Mouse (Mus musculus): ENCODE measurements at regions not wholly inside any gene's neighbourhood (a gene's known extent, or its start where the extent isn't known, plus 50 kb on each side); places are given as distances from the start of the nearest gene placed in this dataset.

GRCm38 (mm10) chr4:125413833-125414719, 76.4 kb upstream of the Grik3 start:
- H3K36me3 ChIP-seq (ENCODE audit: control insufficient read depth, insufficient read depth, low read length), result no peaks in the 10 kb centered on the region
- H3K4me1 ChIP-seq (ENCODE audit: control insufficient read depth, insufficient read depth, low read length), result peaks cover 5% of the 10 kb centered on the region
- no peak overlapping the region for H3K27ac ChIP-seq (ENCODE audit: low read depth, low read length)
- no peaks in the 10 kb centered on the region for H3K27me3 ChIP-seq (ENCODE audit: control insufficient read depth, insufficient read depth, low read length)
- no peak overlapping the region for H3K4me2 ChIP-seq (ENCODE audit: low read depth, low read length)
- no peak overlapping the region for H3K4me3 ChIP-seq (ENCODE audit: low read depth, low read length)
- 70% methylated on average over 7 of the region's 7 CpGs for WGBS
- no peaks in the 10 kb centered on the region for H3K9me3 ChIP-seq (ENCODE audit: control insufficient read depth, low read length)
- ATAC-seq (ENCODE audit: low read depth), result peak; percentile 71
- H3K9ac ChIP-seq (replicated peaks; ENCODE audit: low read depth, low read length), result no peak overlapping the region

GRCm38 (mm10) chr4:125410736-125411441, 79.6 kb upstream of the Grik3 start:
- peaks cover 17% of the 10 kb centered on the region for H3K4me1 ChIP-seq (ENCODE audit: control insufficient read depth, insufficient read depth, low read length)
- no peaks in the 10 kb centered on the region for H3K36me3 ChIP-seq (ENCODE audit: control insufficient read depth, insufficient read depth, low read length)
- no peak overlapping the region for H3K4me3 ChIP-seq (ENCODE audit: low read depth, low read length)
- H3K9ac ChIP-seq (replicated peaks; ENCODE audit: low read depth, low read length), result no peak overlapping the region
- H3K27ac ChIP-seq (ENCODE audit: low read depth, low read length), result no peak overlapping the region
- no peak for ATAC-seq (ENCODE audit: low read depth)
- H3K4me2 ChIP-seq (ENCODE audit: low read depth, low read length), result no peak overlapping the region
- no peaks in the 10 kb centered on the region for H3K27me3 ChIP-seq (ENCODE audit: control insufficient read depth, insufficient read depth, low read length)
- H3K9me3 ChIP-seq (ENCODE audit: control insufficient read depth, low read length), result no peaks in the 10 kb centered on the region
- WGBS, result 31% methylated on average over 8 of the region's 8 CpGs

GRCm38 (mm10) chr4:125399376-125400112, 91.0 kb upstream of the Grik3 start:
- H3K27me3 ChIP-seq (ENCODE audit: control insufficient read depth, insufficient read depth, low read length), result no peaks in the 10 kb centered on the region
- no peak overlapping the region for H3K27ac ChIP-seq (ENCODE audit: low read depth, low read length)
- no peak for ATAC-seq (ENCODE audit: low read depth)
- H3K36me3 ChIP-seq (ENCODE audit: control insufficient read depth, insufficient read depth, low read length), result no peaks in the 10 kb centered on the region
- no peak overlapping the region for H3K4me3 ChIP-seq (ENCODE audit: low read depth, low read length)
- H3K9ac ChIP-seq (replicated peaks; ENCODE audit: low read depth, low read length), result no peak overlapping the region
- 84% methylated on average over 13 of the region's 13 CpGs for WGBS
- no peaks in the 10 kb centered on the region for H3K9me3 ChIP-seq (ENCODE audit: control insufficient read depth, low read length)
- 0 out of 2 replicates have a peak, but pooled peaks cover 2% of the 10 kb centered on the region for H3K4me1 ChIP-seq (ENCODE audit: control insufficient read depth, insufficient read depth, low read length)
- H3K4me2 ChIP-seq (ENCODE audit: low read depth, low read length), result no peak overlapping the region

- H3K4me1 ChIP-seq (ENCODE audit: control insufficient read depth, insufficient read depth, low read length), result 0 out of 2 replicates have a peak, but pooled peaks cover 2% of the 10 kb centered on the region
- no peaks in the 10 kb centered on the region for H3K36me3 ChIP-seq (ENCODE audit: control insufficient read depth, insufficient read depth, low read length)
- 74% methylated on average over 12 of the region's 12 CpGs for WGBS
- H3K9me3 ChIP-seq (ENCODE audit: control insufficient read depth, low read length), result no peaks in the 10 kb centered on the region
- H3K9ac ChIP-seq (replicated peaks; ENCODE audit: low read depth, low read length), result no peak overlapping the region
- no peak overlapping the region for H3K4me3 ChIP-seq (ENCODE audit: low read depth, low read length)
- H3K27me3 ChIP-seq (ENCODE audit: control insufficient read depth, insufficient read depth, low read length), result no peaks in the 10 kb centered on the region
- no peak overlapping the region for H3K27ac ChIP-seq (ENCODE audit: low read depth, low read length)
- ATAC-seq (ENCODE audit: low read depth), result no peak
- no peak overlapping the region for H3K4me2 ChIP-seq (ENCODE audit: low read depth, low read length)
Observed at GRCm38 (mm10) chr4:125397007-125397461, 93.5 kb upstream of the Grik3 start.

- H3K4me2 ChIP-seq (ENCODE audit: low read depth, low read length), result no peak overlapping the region
- no peaks in the 10 kb centered on the region for H3K36me3 ChIP-seq (ENCODE audit: control insufficient read depth, insufficient read depth, low read length)
- no peak overlapping the region for H3K9ac ChIP-seq (replicated peaks; ENCODE audit: low read depth, low read length)
- 71% methylated on average over 6 of the region's 6 CpGs for WGBS
- H3K27ac ChIP-seq (ENCODE audit: low read depth, low read length), result no peak overlapping the region
- H3K4me3 ChIP-seq (ENCODE audit: low read depth, low read length), result no peak overlapping the region
- no peaks in the 10 kb centered on the region for H3K4me1 ChIP-seq (ENCODE audit: control insufficient read depth, insufficient read depth, low read length)
- H3K27me3 ChIP-seq (ENCODE audit: control insufficient read depth, insufficient read depth, low read length), result no peaks in the 10 kb centered on the region
- ATAC-seq (ENCODE audit: low read depth), result no peak
- no peaks in the 10 kb centered on the region for H3K9me3 ChIP-seq (ENCODE audit: control insufficient read depth, low read length)
Observed at GRCm38 (mm10) chr4:125391269-125391668, 99.2 kb upstream of the Grik3 start.

- Histone ChIP-seq H3K27me3 (ENCODE audit: control insufficient read depth, insufficient read depth, low read length) (no peaks in the 10 kb centered on the region; the same call in 1 of the 2 replicates), H3K4me2 (ENCODE audit: low read depth, low read length) (no peak overlapping the region), H3K9me3 (ENCODE audit: control insufficient read depth, low read length) (no peaks in the 10 kb centered on the region), H3K4me3 (ENCODE audit: low read depth, low read length) (no peak overlapping the region), H3K9ac (replicated peaks; ENCODE audit: low read depth, low read length) (no peak overlapping the region), H3K36me3 (ENCODE audit: control insufficient read depth, insufficient read depth, low read length) (no peaks in the 10 kb centered on the region), H3K4me1 (ENCODE audit: control insufficient read depth, insufficient read depth, low read length) (no peaks in the 10 kb centered on the region), H3K27ac (ENCODE audit: low read depth, low read length) (no peak overlapping the region)
- ATAC-seq (ENCODE audit: low read depth), result no peak
- 60% methylated on average over 4 of the region's 4 CpGs for WGBS
Observed at GRCm38 (mm10) chr4:125385811-125386210, 104.7 kb upstream of the Grik3 start.

GRCm38 (mm10) chr4:125364011-125364410, 126.5 kb upstream of the Grik3 start:
- no peak overlapping the region for H3K27ac ChIP-seq (ENCODE audit: low read depth, low read length)
- H3K4me3 ChIP-seq (ENCODE audit: low read depth, low read length), result no peak overlapping the region
- WGBS, result 54% methylated on average over 9 of the region's 9 CpGs
- no peaks in the 10 kb centered on the region for H3K9me3 ChIP-seq (ENCODE audit: control insufficient read depth, low read length)
- H3K9ac ChIP-seq (replicated peaks; ENCODE audit: low read depth, low read length), result no peak overlapping the region
- no peak overlapping the region for H3K4me2 ChIP-seq (ENCODE audit: low read depth, low read length)
- ATAC-seq (ENCODE audit: low read depth), result no peak
- H3K4me1 ChIP-seq (ENCODE audit: control insufficient read depth, insufficient read depth, low read length), result 0 out of 2 replicates have a peak, but pooled peaks cover 2% of the 10 kb centered on the region
- H3K27me3 ChIP-seq (ENCODE audit: control insufficient read depth, insufficient read depth, low read length), result no peaks in the 10 kb centered on the region
- H3K36me3 ChIP-seq (ENCODE audit: control insufficient read depth, insufficient read depth, low read length), result no peaks in the 10 kb centered on the region

- Histone ChIP-seq H3K36me3 (ENCODE audit: control insufficient read depth, insufficient read depth, low read length) (no peaks in the 10 kb centered on the region), H3K4me1 (ENCODE audit: control insufficient read depth, insufficient read depth, low read length) (0 out of 2 replicates have a peak, but pooled peaks cover 2% of the 10 kb centered on the region), H3K4me3 (ENCODE audit: low read depth, low read length) (no peak overlapping the region), H3K9ac (replicated peaks; ENCODE audit: low read depth, low read length) (no peak overlapping the region), H3K9me3 (ENCODE audit: control insufficient read depth, low read length) (no peaks in the 10 kb centered on the region), H3K4me2 (ENCODE audit: low read depth, low read length) (no peak overlapping the region), H3K27me3 (ENCODE audit: control insufficient read depth, insufficient read depth, low read length) (no peaks in the 10 kb centered on the region), H3K27ac (ENCODE audit: low read depth, low read length) (no peak overlapping the region)
- 67% methylated on average over 18 of the region's 18 CpGs for WGBS
- no peak for ATAC-seq (ENCODE audit: low read depth)
Observed at GRCm38 (mm10) chr4:125361611-125362520, 128.6 kb upstream of the Grik3 start.

Data from neural tube, embryonic 14.5 days (tissue).